20 mouse cellular contexts compared by ENCODE assay signal in the genomic region with DNA sequence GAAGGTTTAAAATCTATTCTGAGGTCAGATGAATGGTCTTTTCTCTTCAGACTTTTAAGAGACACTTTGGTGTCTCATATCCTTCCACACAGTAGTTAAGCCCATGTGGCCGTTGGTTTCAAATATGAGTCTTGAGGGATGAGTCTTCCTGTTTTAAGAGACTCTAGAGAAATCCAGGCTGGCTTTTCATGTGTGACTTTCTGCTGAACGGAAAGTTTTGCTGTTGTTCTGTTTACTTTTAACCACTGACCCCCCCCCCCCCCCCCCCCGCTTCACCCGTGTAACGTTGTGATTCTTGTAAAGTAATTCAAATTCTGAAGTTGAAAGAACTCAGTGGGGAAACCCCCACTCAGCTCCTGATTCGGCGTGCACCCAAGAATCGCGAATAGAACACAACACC.
DNase-seq lines count a peak whose midpoint lies in the region; ATAC-seq and TF ChIP-seq lines count a peak whose summit lies in the region.
"Had no signal": no experiment of that assay in that cellular context is flagged by ENCODE, and none has a peak within 500 bp of the region (broad histone marks: within the 10 kb centered on the region; RNA-seq: fewer than 3 reads in every experiment).

No protein-coding gene starts in this region.

- no peak for TF ChIP-seq POLR2A in kidney, adult 2 months (IDR thresholded peaks at IDR 0.05; ENCODE audit: low read depth, low read length)

- 62% methylated on average over 9 of the region's 9 CpGs for WGBS in kidney, adult 2 months
- whole genome bisulfite sequencing in hindbrain, embryonic 13.5 days = 64% methylated on average over 9 of the region's 9 CpGs

- no peak overlapping the region for H3K4me3 ChIP-seq in kidney, adult 2 months (ENCODE audit: insufficient read depth, low read depth, low read length)
- no peak overlapping the region for H3K4me3 ChIP-seq in hindbrain, embryonic 13.5 days
- H3K4me3 ChIP-seq: embryonic facial prominence, embryonic 12.5 days; heart, adult 2 months had no signal

- no peak overlapping the region for H3K4me2 ChIP-seq in hindbrain, embryonic 13.5 days
- H3K4me2 ChIP-seq: embryonic facial prominence, embryonic 12.5 days; heart, embryonic 11.5 days had no signal

- no peak overlapping the region for H3K9ac ChIP-seq in hindbrain, embryonic 13.5 days
- H3K9ac ChIP-seq: embryonic facial prominence, embryonic 12.5 days had no signal

- H3K27me3 ChIP-seq in kidney, adult 2 months (replicated peaks; ENCODE audit: control insufficient read depth, insufficient read depth, low read length) = no peaks in the 10 kb centered on the region
- no peaks in the 10 kb centered on the region for H3K27me3 ChIP-seq in hindbrain, embryonic 13.5 days
- H3K27me3 ChIP-seq: embryonic facial prominence, embryonic 12.5 days had no signal

- DNase-seq in thymus, postnatal 0 days (ENCODE audit: low spot score) = peak; percentile 40
- DNase-seq in thymus, postnatal 36 days = no peak
- no peak for DNase-seq in cerebellum, adult 8-10 months
- no peak for DNase-seq in kidney, adult 2 months
- DNase-seq: adrenal gland, postnatal 10 days; cerebellum, adult 11 months; cerebellum, adult 9-10 months; cerebellum, postnatal 25 days; gastrocnemius, postnatal 14 days; heart, adult 2 months; heart, postnatal 36 days had no signal

- no peak overlapping the region for H3K27ac ChIP-seq in kidney, adult 2 months (ENCODE audit: insufficient read depth, low read depth, low read length)
- H3K27ac ChIP-seq in hindbrain, embryonic 13.5 days = no peak overlapping the region
- H3K27ac ChIP-seq: embryonic facial prominence, embryonic 12.5 days; heart, adult 2 months; hindbrain, postnatal 0 days had no signal

- TF ChIP-seq CTCF in kidney, adult 2 months (conservative IDR thresholded peaks at IDR 0.05; ENCODE audit: insufficient read depth, insufficient read length, low read depth, low read length) = no peak

- no peaks in the 10 kb centered on the region for H3K4me1 ChIP-seq in kidney, adult 2 months (ENCODE audit: control insufficient read depth, insufficient read depth, low read length)
- H3K4me1 ChIP-seq in hindbrain, embryonic 13.5 days (replicated peaks) = peaks cover 21% of the 10 kb centered on the region

- ATAC-seq in CD4-positive, CD25-positive, alpha-beta regulatory T cell, adult 4 months = peak; percentile 33
- peak; percentile 46 for ATAC-seq in activated CD4-positive, CD25-positive, alpha-beta regulatory T cell, adult 4 months
- no peak for ATAC-seq in hindbrain, embryonic 13.5 days (ENCODE audit: low FRiP score)
- ATAC-seq: forebrain, embryonic 16.5 days; hindbrain, postnatal 0 days; intestine, embryonic 16.5 days had no signal

- H3K36me3 ChIP-seq in kidney, adult 2 months (ENCODE audit: control insufficient read depth, insufficient read depth, low read length) = no peaks in the 10 kb centered on the region
- H3K36me3 ChIP-seq in hindbrain, embryonic 13.5 days = no peaks in the 10 kb centered on the region
- H3K36me3 ChIP-seq: embryonic facial prominence, embryonic 12.5 days; G1E had no signal

- no peaks in the 10 kb centered on the region for H3K9me3 ChIP-seq in hindbrain, embryonic 13.5 days
- H3K9me3 ChIP-seq: embryonic facial prominence, embryonic 12.5 days had no signal
